Mouse (Mus musculus) embryonic fibroblast, embryonic 13.5 days (primary cell): ENCODE measurements around the gene Psip1.
A peak's percentile ranks its signal among the peaks of the same experiment; 100 is the strongest.

Source experiments
- CTCF ChIP-seq: IDR thresholded peaks from 2 replicates; pipeline ENCODE4 v1.5.1; 2011; ENCODE audit warnings: mild to moderate bottlenecking, control low read depth, low read length, moderate library complexity, borderline replicate concordance; ENCODE audit not compliant: insufficient read depth
- POLR2A ChIP-seq: IDR thresholded peaks from 2 replicates; pipeline ENCODE4 v1.6.1; 2011; ENCODE audit warnings: low read depth, mild to moderate bottlenecking, control low read depth, low read length, moderate library complexity

- TF ChIP-seq CTCF = no peak
- peak; percentile 85 for TF ChIP-seq POLR2A
These were observed 69.0 kb downstream of the Psip1 start, which contains the start of gene Snapc3 for GRCm38 (mm10) chr4:83417160-83417819.
